Mouse (Mus musculus): ENCODE results near the gene Psmb4. TPM values are rescaled to one million over a fixed set of nuclear protein-coding genes. Genes with fewer than 3 reads are reported as not detected.
A peak's percentile ranks its signal among the peaks of the same experiment; 100 is the strongest.
"Not testable (repeated sequence)": the region's sequence is repeated elsewhere in the genome, so short reads cannot be mapped to it uniquely, and the experiment has no call there.

Psmb4 gene
- 315 and 328 TPM in 2 replicates for polyA plus RNA-seq (2015; fragmentation: Nextera tagmentation; extraction: Ambion mirVana)

DNA sequence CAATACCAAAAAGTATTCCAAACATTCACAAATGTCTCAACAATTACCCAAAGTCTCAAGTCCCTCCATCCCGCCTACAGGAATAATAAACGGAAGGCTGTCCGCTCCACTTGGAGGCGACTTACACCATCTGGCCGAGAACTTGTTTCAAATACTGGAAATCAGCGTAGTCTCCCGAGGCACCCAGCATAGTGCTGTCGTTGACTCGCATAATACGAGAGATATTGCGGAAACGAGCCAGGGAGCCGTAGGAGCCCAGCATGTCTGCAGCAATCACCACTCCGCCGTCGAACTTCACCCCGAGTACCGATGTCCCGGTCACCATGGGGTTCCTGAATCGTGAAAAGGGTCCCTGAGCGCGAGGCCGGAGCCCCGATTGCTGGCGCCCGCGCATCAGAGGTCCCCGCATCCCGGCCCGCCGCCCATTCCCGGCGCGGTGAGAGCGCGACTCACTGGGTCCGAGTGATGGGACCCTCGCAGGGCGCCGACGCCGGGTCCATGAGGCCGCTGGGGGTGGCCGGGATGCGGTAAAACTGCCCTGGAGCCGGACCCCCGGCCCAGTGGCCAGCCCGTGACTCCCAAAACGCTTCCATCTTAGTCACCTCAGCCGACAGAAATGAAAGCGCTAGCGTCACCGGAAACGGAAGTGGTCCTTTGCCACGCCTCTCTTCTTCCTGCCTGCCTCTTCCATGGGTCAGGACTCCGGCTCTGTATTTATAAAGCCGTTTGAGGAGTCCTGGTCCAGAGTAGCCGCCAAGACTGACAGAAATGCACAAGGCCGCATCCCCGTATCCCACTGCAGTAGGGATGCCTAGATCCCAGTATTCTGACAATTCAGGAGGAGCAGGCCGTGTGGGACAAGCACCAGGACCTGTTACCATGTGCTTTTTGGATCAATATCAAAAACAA lies at the start of gene Psmb4:
Psmb4 (minus strand) TSS at position 646 of the 909 bp plus-strand sequence.
- H3K27me3 ChIP-seq (replicated peaks), result no peaks in the 10 kb centered on the region
- WGBS, result under 1% methylated on average over 61 of the region's 61 CpGs

DNA sequence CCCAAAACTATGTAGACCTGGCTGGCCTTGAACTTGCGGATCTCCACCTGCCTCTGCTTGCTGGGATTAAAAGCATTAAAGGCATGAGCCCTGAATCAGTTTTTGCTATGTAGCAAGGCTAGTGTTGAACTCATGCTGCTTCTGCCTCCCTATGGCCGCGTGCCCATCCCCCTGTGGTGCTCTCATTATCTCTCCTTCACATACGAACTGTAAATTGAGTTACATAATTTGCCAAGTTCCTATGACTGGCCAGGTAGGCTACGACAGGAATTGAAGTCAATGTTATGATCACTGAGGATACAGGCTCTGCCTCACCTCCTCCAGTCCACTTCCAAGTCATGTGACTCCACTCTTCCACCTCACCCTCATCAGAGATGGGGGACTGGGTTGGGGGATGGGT lies 49.4 kb upstream of the Psmb4 start:
- not testable (repeated sequence) for H3K4me1 ChIP-seq; H3K4me2 ChIP-seq; H3K27ac ChIP-seq; H3K9me3 ChIP-seq; H3K36me3 ChIP-seq; ATAC-seq (ENCODE audit: insufficient read depth, low FRiP score, low read depth); H3K9ac ChIP-seq; H3K27me3 ChIP-seq (replicated peaks); H3K4me3 ChIP-seq (replicated peaks)
- 76% methylated on average over 5 of the region's 5 CpGs for WGBS

More for the DNA sequence above, at the start of gene Psmb4:
- peak within 1 kb of the TSS; percentile 99 for H3K9ac ChIP-seq
- H3K27ac ChIP-seq, result peak within 1 kb of the TSS; percentile 76
- no peaks in the 10 kb centered on the region for H3K9me3 ChIP-seq
- peaks cover 23% of the 10 kb centered on the region for H3K36me3 ChIP-seq
- peak within 1 kb of the TSS; percentile 97 for H3K4me3 ChIP-seq (replicated peaks)
- H3K4me2 ChIP-seq, result peak within 1 kb of the TSS; percentile 80
- ATAC-seq (ENCODE audit: insufficient read depth, low FRiP score, low read depth), result peak; percentile 84
- H3K4me1 ChIP-seq, result peaks cover 14% of the 10 kb centered on the region

- not testable (repeated sequence) for H3K4me3 ChIP-seq (replicated peaks); H3K4me2 ChIP-seq; H3K36me3 ChIP-seq; H3K9me3 ChIP-seq; H3K9ac ChIP-seq; H3K4me1 ChIP-seq; ATAC-seq (ENCODE audit: insufficient read depth, low FRiP score, low read depth); H3K27me3 ChIP-seq (replicated peaks)
- H3K27ac ChIP-seq, result peak overlapping the region; percentile 35; the same call in 1 of the 2 replicates
- 61% methylated on average over 3 of the region's 3 CpGs for WGBS
Observed at GRCm38 (mm10) chr3:94935332-94935731, 48.6 kb upstream of the Psmb4 start.

- H3K4me1 ChIP-seq; H3K9me3 ChIP-seq; H3K27ac ChIP-seq; H3K9ac ChIP-seq; ATAC-seq (ENCODE audit: insufficient read depth, low FRiP score, low read depth); H3K4me3 ChIP-seq (replicated peaks); H3K36me3 ChIP-seq; H3K4me2 ChIP-seq; H3K27me3 ChIP-seq (replicated peaks): not testable (repeated sequence)
- 93% methylated on average over 3 of the region's 3 CpGs for WGBS
Observed at GRCm38 (mm10) chr3:94934564-94934963, 47.8 kb upstream of the Psmb4 start.

- peak overlapping the region; percentile 96 for H3K27ac ChIP-seq
- not testable (repeated sequence) for H3K9me3 ChIP-seq; H3K36me3 ChIP-seq; H3K9ac ChIP-seq; H3K27me3 ChIP-seq (replicated peaks); ATAC-seq (ENCODE audit: insufficient read depth, low FRiP score, low read depth); H3K4me1 ChIP-seq
- H3K4me2 ChIP-seq, result peak overlapping the region; percentile 51; the same call in 1 of the 2 replicates
- peak overlapping the region; percentile 44 for H3K4me3 ChIP-seq (replicated peaks)
- no CpG with 5 or more reads among the region's 2 CpGs for WGBS
Observed at GRCm38 (mm10) chr3:94933604-94934003, 46.8 kb upstream of the Psmb4 start.

- ATAC-seq (ENCODE audit: insufficient read depth, low FRiP score, low read depth), result peak; percentile 85
- 0 out of 2 replicates have a peak within 1 kb of the TSS, but pooled peaks have one; percentile 29 for H3K9ac ChIP-seq
- H3K36me3 ChIP-seq, result no peaks in the 10 kb centered on the region
- 4% methylated on average over 16 of the region's 16 CpGs for WGBS
- no peaks in the 10 kb centered on the region for H3K27me3 ChIP-seq (replicated peaks)
- no peaks in the 10 kb centered on the region for H3K9me3 ChIP-seq
- peak within 1 kb of the TSS; percentile 51 for H3K4me2 ChIP-seq
- peak within 1 kb of the TSS; percentile 44 for H3K4me3 ChIP-seq (replicated peaks)
- H3K4me1 ChIP-seq, result peaks cover 10% of the 10 kb centered on the region
- peak within 1 kb of the TSS; percentile 96 for H3K27ac ChIP-seq
Observed at GRCm38 (mm10) chr3:94932809-94933564, 46.2 kb upstream of the Psmb4 start, which contains the start of gene Selenbp1. Gene Selenbp1, plus strand, starts transcription at chr3:94933056.

GRCm38 (mm10) chr3:94932279-94932678 lies 45.5 kb upstream of the Psmb4 start:
- Histone ChIP-seq H3K4me2 (peak overlapping the region; percentile 51; the same call in 1 of the 2 replicates), H3K27ac (peak overlapping the region; percentile 96)
- H3K27me3 ChIP-seq (replicated peaks); H3K9me3 ChIP-seq; H3K4me3 ChIP-seq (replicated peaks); H3K36me3 ChIP-seq; H3K4me1 ChIP-seq; ATAC-seq (ENCODE audit: insufficient read depth, low FRiP score, low read depth); H3K9ac ChIP-seq: not testable (repeated sequence)
- 44% methylated on average over 2 of the region's 2 CpGs for WGBS

DNA sequence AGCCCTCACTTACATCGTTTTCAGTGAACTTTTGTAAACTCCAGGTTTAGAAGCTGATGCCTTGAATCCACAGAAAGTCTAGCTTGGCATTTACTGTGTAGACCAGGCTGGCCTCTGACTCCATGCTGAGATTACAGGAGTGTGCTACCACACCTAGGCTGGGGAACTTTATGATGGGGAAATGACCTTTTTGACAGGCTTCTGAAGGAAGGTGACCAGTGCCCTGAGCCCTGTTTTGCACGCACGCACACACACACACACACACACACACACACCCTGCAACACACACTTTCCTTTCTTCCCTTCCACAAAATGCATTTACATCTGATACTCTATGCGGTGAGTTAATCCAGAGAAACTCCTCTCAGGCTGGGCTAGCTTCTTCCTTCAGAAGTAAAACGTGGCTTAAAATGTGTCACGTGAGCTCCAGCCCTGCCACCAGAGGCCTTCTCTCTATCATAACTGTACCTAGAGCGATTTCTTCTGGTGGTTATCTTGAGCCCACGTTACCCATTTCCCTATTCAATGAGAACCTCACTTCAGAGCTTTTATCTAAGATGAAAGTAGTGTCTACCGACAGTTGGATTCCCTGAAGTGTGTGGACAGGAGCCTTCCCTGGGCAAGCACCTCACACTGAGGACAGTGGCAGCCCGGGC lies 44.8 kb upstream of the Psmb4 start:
- H3K9ac ChIP-seq; H3K9me3 ChIP-seq; H3K27me3 ChIP-seq (replicated peaks); ATAC-seq (ENCODE audit: insufficient read depth, low FRiP score, low read depth); H3K4me1 ChIP-seq; H3K36me3 ChIP-seq; H3K4me2 ChIP-seq; H3K4me3 ChIP-seq (replicated peaks): not testable (repeated sequence)
- H3K27ac ChIP-seq, result peak overlapping the region; percentile 73; the same call in 1 of the 2 replicates
- WGBS, result 77% methylated on average over 10 of the region's 10 CpGs

- H3K4me3 ChIP-seq (replicated peaks); H3K9me3 ChIP-seq; ATAC-seq (ENCODE audit: insufficient read depth, low FRiP score, low read depth); H3K4me1 ChIP-seq; H3K9ac ChIP-seq; H3K4me2 ChIP-seq; H3K36me3 ChIP-seq; H3K27me3 ChIP-seq (replicated peaks): not testable (repeated sequence)
- 39% methylated on average over 7 of the region's 7 CpGs for WGBS
- H3K27ac ChIP-seq, result peak overlapping the region; percentile 73
Observed at GRCm38 (mm10) chr3:94930386-94931266, 43.9 kb upstream of the Psmb4 start.

DNA sequence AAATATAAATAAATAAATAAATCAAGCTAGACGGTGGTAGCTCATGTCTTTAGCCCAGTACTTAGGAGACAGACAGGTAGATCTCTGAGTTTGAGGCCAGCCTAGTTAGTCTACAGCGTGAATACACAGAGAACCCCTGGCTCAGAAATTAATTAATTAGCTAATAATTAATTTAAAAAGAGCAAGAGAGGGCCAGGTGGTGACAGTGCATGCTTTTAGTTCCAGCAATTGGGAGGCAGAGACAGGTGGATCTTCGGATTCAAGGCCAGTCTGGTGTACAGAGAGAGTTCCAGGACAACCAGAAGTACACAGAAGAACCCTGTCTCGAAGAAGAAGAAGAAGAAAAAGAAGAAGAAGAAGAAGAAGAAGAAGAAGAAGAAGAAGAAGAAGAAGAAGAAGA lies 42.2 kb upstream of the Psmb4 start:
- not testable (repeated sequence) for H3K4me2 ChIP-seq; ATAC-seq (ENCODE audit: insufficient read depth, low FRiP score, low read depth); H3K4me3 ChIP-seq (replicated peaks); H3K9me3 ChIP-seq; H3K27ac ChIP-seq; H3K4me1 ChIP-seq; H3K9ac ChIP-seq; H3K27me3 ChIP-seq (replicated peaks); H3K36me3 ChIP-seq
- WGBS, result 85% methylated on average over 4 of the region's 4 CpGs

DNA sequence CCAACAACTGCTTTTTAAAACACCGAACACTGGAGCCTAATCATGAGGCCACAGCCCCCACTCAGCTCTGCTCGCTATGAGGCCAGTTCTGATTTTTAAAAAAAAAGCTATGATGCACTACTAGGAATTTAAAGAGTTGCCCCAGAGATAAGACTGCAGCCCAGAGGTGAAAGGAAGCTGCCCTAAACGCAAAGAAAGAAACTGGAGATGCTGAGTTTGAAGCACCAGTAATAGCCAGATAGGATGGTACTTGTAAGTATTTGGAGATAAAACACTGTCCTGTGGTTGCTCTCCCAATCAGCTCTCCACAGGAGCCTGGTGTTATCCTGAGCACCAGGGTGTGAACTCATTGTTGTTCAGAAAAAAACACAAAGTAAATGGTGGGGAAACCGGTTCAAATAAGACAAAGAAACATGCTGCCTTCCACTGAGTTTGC lies 39.6 kb upstream of the Psmb4 start:
- H3K9ac ChIP-seq, result not testable (repeated sequence)

More for the DNA sequence above, 39.6 kb upstream of the Psmb4 start:
- H3K9me3 ChIP-seq; H3K4me1 ChIP-seq; H3K4me2 ChIP-seq; H3K4me3 ChIP-seq (replicated peaks); H3K27me3 ChIP-seq (replicated peaks); H3K27ac ChIP-seq; H3K36me3 ChIP-seq: not testable (repeated sequence)
- 39% methylated on average over 4 of the region's 4 CpGs for WGBS
- peak; percentile 63 for ATAC-seq (ENCODE audit: insufficient read depth, low FRiP score, low read depth)
